Mouse (Mus musculus): Measurements from ENCODE around the gene Gatb.

Gene Gatb

GRCm38 (mm10) chr3:85661926-85662813 lies 88.3 kb downstream of the Gatb start:
- no peak for DNase-seq

- no peak for DNase-seq
Measured at GRCm38 (mm10) chr3:85663826-85664225, 89.9 kb downstream of the Gatb start.

GRCm38 (mm10) chr3:85664591-85665171 lies 90.8 kb downstream of the Gatb start:
- peak; percentile 59 for DNase-seq

- DNase-seq: no peak
Measured at GRCm38 (mm10) chr3:85666166-85666565, 92.2 kb downstream of the Gatb start.

GRCm38 (mm10) chr3:85666736-85667135 lies 92.8 kb downstream of the Gatb start:
- no peak for DNase-seq

- no peak for DNase-seq
Measured at GRCm38 (mm10) chr3:85667683-85668082, 93.8 kb downstream of the Gatb start.

GRCm38 (mm10) chr3:85669844-85670243 lies 95.9 kb downstream of the Gatb start:
- no peak for DNase-seq

GRCm38 (mm10) chr3:85677133-85677532 lies 103.2 kb downstream of the Gatb start:
- no peak for DNase-seq

- no peak for DNase-seq
Measured at GRCm38 (mm10) chr3:85677952-85678351, 104.0 kb downstream of the Gatb start.

GRCm38 (mm10) chr3:85679312-85679933 lies 105.5 kb downstream of the Gatb start:
- no peak for DNase-seq

GRCm38 (mm10) chr3:85679960-85680359 lies 106.0 kb downstream of the Gatb start:
- DNase-seq: no peak

GRCm38 (mm10) chr3:85681136-85681535 lies 107.2 kb downstream of the Gatb start:
- no peak for DNase-seq

GRCm38 (mm10) chr3:85683618-85684017 lies 109.7 kb downstream of the Gatb start:
- DNase-seq: no peak

GRCm38 (mm10) chr3:85685271-85685670 lies 111.4 kb downstream of the Gatb start:
- DNase-seq: no peak

- no peak for DNase-seq
Measured at GRCm38 (mm10) chr3:85688341-85688740, 114.4 kb downstream of the Gatb start.

- no peak for DNase-seq
Measured at GRCm38 (mm10) chr3:85691134-85691533, 117.2 kb downstream of the Gatb start.

GRCm38 (mm10) chr3:85693013-85693412 lies 119.1 kb downstream of the Gatb start:
- no peak for DNase-seq

GRCm38 (mm10) chr3:85695056-85695455 lies 121.1 kb downstream of the Gatb start:
- peak; percentile 26 for DNase-seq

GRCm38 (mm10) chr3:85698496-85698895 lies 124.6 kb downstream of the Gatb start:
- DNase-seq: no peak

- DNase-seq: peak; percentile 25
Measured at GRCm38 (mm10) chr3:85703141-85703882, 129.4 kb downstream of the Gatb start.

All from cerebellum, adult 8-10 months (tissue).